Mouse (Mus musculus): ENCODE measurements around the gene Olfm1.

The Olfm1 gene

GRCm38 (mm10) chr2:28235129-28235528 is 42.3 kb downstream of the Olfm1 start:
- DNase-seq (ENCODE audit: low read depth), result no peak

- no peak for DNase-seq (ENCODE audit: low read depth)
Measured at GRCm38 (mm10) chr2:28236447-28236846, 43.7 kb downstream of the Olfm1 start.

- DNase-seq (ENCODE audit: low read depth), result no peak
Measured at GRCm38 (mm10) chr2:28239616-28240015, 46.8 kb downstream of the Olfm1 start.

- no peak for DNase-seq (ENCODE audit: low read depth)
Measured at GRCm38 (mm10) chr2:28240920-28241319, 48.1 kb downstream of the Olfm1 start.

- no peak for DNase-seq (ENCODE audit: low read depth)
Measured at GRCm38 (mm10) chr2:28241520-28242221, 48.9 kb downstream of the Olfm1 start.

GRCm38 (mm10) chr2:28242222-28242543 is 49.4 kb downstream of the Olfm1 start:
- no peak for DNase-seq (ENCODE audit: low read depth)

GRCm38 (mm10) chr2:28244667-28245395 is 52.0 kb downstream of the Olfm1 start:
- peak; percentile 53 for DNase-seq (ENCODE audit: low read depth)

- no peak for DNase-seq (ENCODE audit: low read depth)
Measured at GRCm38 (mm10) chr2:28246110-28246653, 53.4 kb downstream of the Olfm1 start.

GRCm38 (mm10) chr2:28247098-28247497 is 54.3 kb downstream of the Olfm1 start:
- DNase-seq (ENCODE audit: low read depth), result no peak

- DNase-seq (ENCODE audit: low read depth), result no peak
Measured at GRCm38 (mm10) chr2:28252554-28252953, 59.8 kb downstream of the Olfm1 start.

GRCm38 (mm10) chr2:28256029-28256428 is 63.2 kb downstream of the Olfm1 start:
- DNase-seq (ENCODE audit: low read depth), result no peak

- DNase-seq (ENCODE audit: low read depth), result no peak
Measured at GRCm38 (mm10) chr2:28261438-28261837, 68.6 kb downstream of the Olfm1 start.

GRCm38 (mm10) chr2:28267776-28268275 is 75.0 kb downstream of the Olfm1 start:
- no peak for DNase-seq (ENCODE audit: low read depth)

GRCm38 (mm10) chr2:28270561-28270960 is 77.8 kb downstream of the Olfm1 start:
- DNase-seq (ENCODE audit: low read depth), result no peak

GRCm38 (mm10) chr2:28272218-28272965 is 79.6 kb downstream of the Olfm1 start:
- no peak for DNase-seq (ENCODE audit: low read depth)

GRCm38 (mm10) chr2:28274006-28274405 is 81.2 kb downstream of the Olfm1 start:
- no peak for DNase-seq (ENCODE audit: low read depth)

GRCm38 (mm10) chr2:28275345-28275744 is 82.6 kb downstream of the Olfm1 start:
- no peak for DNase-seq (ENCODE audit: low read depth)

GRCm38 (mm10) chr2:28278150-28278549 is 85.4 kb downstream of the Olfm1 start:
- DNase-seq (ENCODE audit: low read depth), result no peak

- DNase-seq (ENCODE audit: low read depth), result no peak
Measured at GRCm38 (mm10) chr2:28278853-28279252, 86.1 kb downstream of the Olfm1 start.
